Mouse (Mus musculus): ENCODE measurements around the gene Sat1.

DNA sequence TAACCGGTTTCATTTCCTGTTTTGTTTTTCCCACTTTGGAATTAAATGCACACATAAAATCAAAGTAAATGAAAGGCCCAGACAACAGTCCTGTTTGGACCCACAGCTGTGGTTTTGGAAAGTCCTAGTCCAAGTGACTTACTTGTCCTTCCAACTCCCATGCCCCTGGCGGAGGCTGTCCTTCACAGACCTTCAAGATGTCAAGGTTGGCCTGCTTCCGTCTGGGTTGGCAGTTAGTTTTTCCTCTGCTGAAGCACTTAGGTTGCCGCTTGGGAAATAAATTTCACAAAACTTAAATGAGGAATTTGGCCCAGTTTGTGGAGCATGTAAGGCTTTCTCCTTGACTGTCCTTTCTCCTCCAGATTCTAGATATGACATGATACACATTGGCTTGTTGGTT lies 24.3 kb downstream of the Sat1 start:
- no peak for TF ChIP-seq CTCF (conservative IDR thresholded peaks at IDR 0.05; ENCODE audit: insufficient read depth, insufficient read length, low read depth, low read length)
- TF ChIP-seq POLR2A (IDR thresholded peaks at IDR 0.05; ENCODE audit: low read depth, low read length) = no peak
